Mouse (Mus musculus) kidney, postnatal 36 days (tissue): ENCODE measurements around the gene Gon4l.

Experiments
- DNase-seq, 2 experiments: peaks; one replicate each; pipeline ENCODE4 v3.0.0; 2021 to 2022; ENCODE audit warnings: mixed read lengths in 2 of 2

The Gon4l gene

GRCm38 (mm10) chr3:88913511-88914383 is 78.7 kb downstream of the Gon4l start, which contains the start of gene Msto1:
Msto1 (minus strand) TSS chr3:88913999.
- peak; percentile 95 to 96 for DNase-seq

- DNase-seq: no peak
These were observed 79.4 kb downstream of the Gon4l start for GRCm38 (mm10) chr3:88914384-88914810.

GRCm38 (mm10) chr3:88918981-88919380 is 84.0 kb downstream of the Gon4l start:
- DNase-seq: peak; percentile 52 to 56

- DNase-seq: no peak
These were observed 86.4 kb downstream of the Gon4l start for GRCm38 (mm10) chr3:88921411-88921810.

- no peak for DNase-seq
These were observed 89.1 kb downstream of the Gon4l start for GRCm38 (mm10) chr3:88923989-88924591.

- no peak for DNase-seq
These were observed 90.6 kb downstream of the Gon4l start for GRCm38 (mm10) chr3:88925651-88926050.

- no peak for DNase-seq
These were observed 94.5 kb downstream of the Gon4l start for GRCm38 (mm10) chr3:88929501-88929900.

- no peak for DNase-seq
These were observed 104.0 kb downstream of the Gon4l start for GRCm38 (mm10) chr3:88939071-88939470.

- DNase-seq: peak in 1 of 2 experiments; percentile 50
These were observed 104.7 kb downstream of the Gon4l start for GRCm38 (mm10) chr3:88939749-88940148.

GRCm38 (mm10) chr3:88942316-88942880 is 107.4 kb downstream of the Gon4l start:
- DNase-seq: no peak

- no peak for DNase-seq
These were observed 109.1 kb downstream of the Gon4l start for GRCm38 (mm10) chr3:88944109-88944508.

- DNase-seq: peak; percentile 95 to 97
These were observed 115.0 kb downstream of the Gon4l start for GRCm38 (mm10) chr3:88949786-88950575.

GRCm38 (mm10) chr3:88950576-88951326 is 115.7 kb downstream of the Gon4l start, which contains the start of the genes Ash1l and Dap3:
Ash1l (plus strand) TSS chr3:88950622.
Dap3 (minus strand) TSS chr3:88951181.
- DNase-seq: peak; percentile 78 to 84

- no peak for DNase-seq
These were observed 116.3 kb downstream of the Gon4l start for GRCm38 (mm10) chr3:88951327-88951800.

- peak; percentile 11 to 19 for DNase-seq
These were observed 118.2 kb downstream of the Gon4l start for GRCm38 (mm10) chr3:88953246-88953645.

GRCm38 (mm10) chr3:88953736-88954135 is 118.7 kb downstream of the Gon4l start:
- DNase-seq: no peak
